12 mouse cellular contexts compared by ENCODE assay signal in genomic region chr7:92827981-92828380, GRCm38 (mm10). TPM values are rescaled to one million over a fixed set of nuclear protein-coding genes. Genes with fewer than 3 reads are reported as not detected.
DNase-seq lines count a peak whose midpoint lies in the region; TF ChIP-seq lines count a peak whose summit lies in the region.
"Had no signal": no experiment of that assay in that cellular context is flagged by ENCODE, and none has a peak within 500 bp of the region (broad histone marks: within the 10 kb centered on the region; RNA-seq: fewer than 3 reads in every experiment).

No protein-coding gene starts in this region.

- H3K4me3 ChIP-seq in layer of hippocampus, adult 2 months, result no peak overlapping the region
- no peak overlapping the region for H3K4me3 ChIP-seq in cerebellum, adult 2 months (replicated peaks; ENCODE audit: insufficient read depth, low read depth, low read length)
- H3K4me3 ChIP-seq: hindbrain, embryonic 15.5 days; lung, embryonic 15.5 days had no signal

- TF ChIP-seq POLR2A in cerebellum, adult 2 months (IDR thresholded peaks at IDR 0.05; ENCODE audit: borderline replicate concordance, insufficient read depth, low read length), result no peak

- no peak overlapping the region for H3K27ac ChIP-seq in layer of hippocampus, adult 2 months
- no peak overlapping the region for H3K27ac ChIP-seq in cerebellum, adult 2 months (ENCODE audit: insufficient read depth, low read length)
- H3K27ac ChIP-seq: hindbrain, embryonic 15.5 days; lung, embryonic 15.5 days had no signal

- WGBS in cerebellum, adult 2 months, result 6% methylated on average over 3 of the region's 3 CpGs

- H3K27me3 ChIP-seq in cerebellum, adult 2 months (ENCODE audit: control insufficient read depth, insufficient read depth, low read length), result no peaks in the 10 kb centered on the region
- H3K27me3 ChIP-seq: hindbrain, embryonic 15.5 days; lung, embryonic 15.5 days had no signal

- intact Hi-C loops in left cerebral cortex, postnatal 4 days (cut with DNase I), result no loop called here

- no peaks in the 10 kb centered on the region for H3K4me1 ChIP-seq in cerebellum, adult 2 months (ENCODE audit: control insufficient read depth, insufficient read depth, low read length)
- H3K4me1 ChIP-seq: hindbrain, embryonic 15.5 days; lung, embryonic 15.5 days had no signal

- peak; percentile 70 for TF ChIP-seq CTCF in layer of hippocampus, adult 2 months (conservative IDR thresholded peaks at IDR 0.05)
- peak; percentile 64 for TF ChIP-seq CTCF in cerebellum, adult 2 months (IDR thresholded peaks at IDR 0.05; ENCODE audit: borderline replicate concordance, insufficient read depth, low read depth, low read length)

- DNase-seq in cerebellum, adult 11 months, result peak; percentile 28
- DNase-seq in cerebellum, adult 11-12 months, result no peak
- DNase-seq in layer of hippocampus, adult 2 months (ENCODE audit: low spot score in 2 of 2), result no peak
- no peak for DNase-seq in layer of hippocampus, postnatal 25 days (ENCODE audit: extremely low spot score in 1 of 2, low spot score in 1 of 2)
- DNase-seq in cerebellum, adult 2 months, result peak in 1 of 2 experiments; percentile 61
- DNase-seq in left cerebral cortex, postnatal 4 days, result peak; percentile 16
- no peak for DNase-seq in adrenal gland, postnatal 36 days
- no peak for DNase-seq in natural killer cell, adult 2 months (ENCODE audit: low spot score in 2 of 2)
- DNase-seq: B cell, adult 2 months; right cerebral cortex, postnatal 25 days had no signal

RNA-seq across cellular contexts. Expression of gene Ddias, which starts 46.1 kb away (rescaled TPM):
- total RNA-seq in layer of hippocampus, adult 2 months (2021), result under 1 TPM; 0.69 to 0.79 TPM
- total RNA-seq in layer of hippocampus, postnatal 25 days (2021), result under 1 TPM; 0.57 to 0.73 TPM
- 0.20 and 0.21 TPM in 2 replicates for polyA plus RNA-seq in cerebellum, adult 2 months (2012; rRNA removed)
- 1 to 10 TPM; 3.0 to 4.5 TPM for total RNA-seq in left cerebral cortex, postnatal 4 days (2021)
- 1 to 10 TPM in 1 of 2 experiments, under 1 TPM in 1; 0.76 to 1.2 TPM for total RNA-seq in adrenal gland, postnatal 36 days (2021)

RNA-seq across cellular contexts. Expression of gene Prcp, which starts 46.3 kb away (rescaled TPM):
- 1 to 10 TPM; 5.9 to 7.9 TPM for total RNA-seq in layer of hippocampus, adult 2 months (2021)
- 1 to 10 TPM; 7.3 to 9.8 TPM for total RNA-seq in layer of hippocampus, postnatal 25 days (2021)
- polyA plus RNA-seq in cerebellum, adult 2 months (2012; rRNA removed), result 8.7 and 9.9 TPM in 2 replicates
- total RNA-seq in left cerebral cortex, postnatal 4 days (2021), result 10 to 100 TPM; 17.5 to 20.9 TPM
- 10 to 100 TPM; 12.9 to 13.8 TPM for total RNA-seq in adrenal gland, postnatal 36 days (2021)

Comparison
In these comparisons a context has a peak if more than half of its experiments do, and no peak if none do; other contexts are left out.
1. DNase-seq: peak in cerebellum, adult 11 months (single experiment) and left cerebral cortex, postnatal 4 days (single experiment); none in cerebellum, adult 11-12 months (single experiment), layer of hippocampus, adult 2 months (0 of 2), layer of hippocampus, postnatal 25 days (0 of 2), adrenal gland, postnatal 36 days (0 of 2) and natural killer cell, adult 2 months (0 of 2).